Mouse (Mus musculus) brown adipose tissue, adult 24 weeks (tissue): Measurements from ENCODE around the gene Car5a. TPM values are rescaled to one million over a fixed set of nuclear protein-coding genes. Genes with fewer than 3 reads are reported as not detected.

Source experiments
- H3K27ac ChIP-seq: fragments of 200-500 bp; replicated peaks from 2 replicates; pipeline ENCODE4 v1.5.1; 2012; ENCODE audit warnings: low read depth, mild to moderate bottlenecking, low read length
- H3K4me1 ChIP-seq: fragments of 200-500 bp; 2 replicates; pipeline ENCODE4 v1.6.1; 2012; ENCODE audit warnings: low read length, mixed read lengths; ENCODE audit not compliant: control insufficient read depth, insufficient read depth, insufficient read length
- H3K4me3 ChIP-seq: fragments of 200-500 bp; 2 replicates; pipeline ENCODE4 v1.5.1; 2012; ENCODE audit warnings: low read depth, mild to moderate bottlenecking, low read length, moderate library complexity; ENCODE audit not compliant: insufficient read depth
- polyA plus RNA-seq: library from polyadenylated mRNA; stranded (reverse); fragments of >200 nt; gene quantifications from 2 replicates; pipeline ENCODE4 v1.2.4, GENCODE M21; 2012; ENCODE audit not compliant: missing spikeins, insufficient read depth, insufficient read length

Car5a gene
- polyA plus RNA-seq, 1 experiment = not detected

- Histone ChIP-seq H3K27ac (no peak overlapping the region), H3K4me3 (no peak overlapping the region), H3K4me1 (no peaks in the 10 kb centered on the region; the same call in 1 of the 2 replicates)
These were observed 69.7 kb downstream of the Car5a start for GRCm38 (mm10) chr8:121875045-121875444.

GRCm38 (mm10) chr8:121874031-121874430 is 70.7 kb downstream of the Car5a start:
- H3K4me3 ChIP-seq = no peak overlapping the region
- H3K27ac ChIP-seq = no peak overlapping the region
- no peaks in the 10 kb centered on the region; the same call in 1 of the 2 replicates for H3K4me1 ChIP-seq

- Histone ChIP-seq H3K4me1 (no peaks in the 10 kb centered on the region; the same call in 1 of the 2 replicates), H3K4me3 (no peak overlapping the region), H3K27ac (no peak overlapping the region)
These were observed 72.8 kb downstream of the Car5a start for GRCm38 (mm10) chr8:121871833-121872440.

- H3K27ac ChIP-seq = no peak overlapping the region
- H3K4me3 ChIP-seq = no peak overlapping the region
- no peaks in the 10 kb centered on the region; the same call in 1 of the 2 replicates for H3K4me1 ChIP-seq
These were observed 74.5 kb downstream of the Car5a start for GRCm38 (mm10) chr8:121870190-121870589.

GRCm38 (mm10) chr8:121868896-121869295 is 75.8 kb downstream of the Car5a start:
- Histone ChIP-seq H3K4me3 (no peak overlapping the region), H3K4me1 (no peaks in the 10 kb centered on the region; the same call in 1 of the 2 replicates), H3K27ac (no peak overlapping the region)

- H3K4me1 ChIP-seq = no peaks in the 10 kb centered on the region; the same call in 1 of the 2 replicates
- H3K27ac ChIP-seq = no peak overlapping the region
- no peak overlapping the region for H3K4me3 ChIP-seq
These were observed 76.5 kb downstream of the Car5a start for GRCm38 (mm10) chr8:121868196-121868595.

Other genes starting within 250 kb of the Car5a start
- gene Jph3, start 215.3 kb downstream of the Car5a start, polyA plus RNA-seq = not detected in 2 replicates
- 10.5 and 11.4 TPM in 2 replicates for gene Klhdc4, start 115.3 kb downstream of the Car5a start, polyA plus RNA-seq
- 0.67 TPM in 1 of 2 replicates, not detected in the other for gene Slc7a5, start 37.2 kb downstream of the Car5a start, polyA plus RNA-seq
- gene Banp, start 4.8 kb upstream of the Car5a start, polyA plus RNA-seq = 2.6 and 11.8 TPM in 2 replicates